Mouse (Mus musculus) adipocyte (in vitro differentiated cells): ENCODE measurements around the gene Mettl6.
A peak's percentile ranks its signal among the peaks of the same experiment; 100 is the strongest.
"Not testable (repeated sequence)": the region's sequence is repeated elsewhere in the genome, so short reads cannot be mapped to it uniquely, and the experiment has no call there.

Experiments
- DNase-seq: peaks from one replicate; pipeline ENCODE4 v3.0.0-alpha.2; 2016; ENCODE audit warnings: low spot score

The Mettl6 gene

GRCm38 (mm10) chr14:31473297-31473696 is 21.5 kb downstream of the Mettl6 start:
- DNase-seq, result no peak

- DNase-seq, result peak; percentile 81
Measured at GRCm38 (mm10) chr14:31472451-31473061, 22.3 kb downstream of the Mettl6 start.

GRCm38 (mm10) chr14:31469711-31470110 is 25.1 kb downstream of the Mettl6 start:
- DNase-seq, result no peak

- DNase-seq, result no peak
Measured at GRCm38 (mm10) chr14:31464176-31464575, 30.7 kb downstream of the Mettl6 start.

GRCm38 (mm10) chr14:31462886-31463285 is 32.0 kb downstream of the Mettl6 start:
- DNase-seq, result peak; percentile 31

GRCm38 (mm10) chr14:31462226-31462625 is 32.6 kb downstream of the Mettl6 start:
- DNase-seq, result not testable (repeated sequence)

- DNase-seq, result peak; percentile 55
Measured at GRCm38 (mm10) chr14:31458006-31458405, 36.8 kb downstream of the Mettl6 start.

- no peak for DNase-seq
Measured at GRCm38 (mm10) chr14:31456064-31456721, 38.6 kb downstream of the Mettl6 start.

- no peak for DNase-seq
Measured at GRCm38 (mm10) chr14:31454849-31455566, 39.8 kb downstream of the Mettl6 start.

- not testable (repeated sequence) for DNase-seq
Measured at GRCm38 (mm10) chr14:31453946-31454345, 40.9 kb downstream of the Mettl6 start.

- DNase-seq, result no peak
Measured at GRCm38 (mm10) chr14:31448994-31449393, 45.8 kb downstream of the Mettl6 start.

GRCm38 (mm10) chr14:31443616-31444015 is 51.2 kb downstream of the Mettl6 start:
- DNase-seq, result no peak

GRCm38 (mm10) chr14:31440725-31441124 is 54.1 kb downstream of the Mettl6 start:
- DNase-seq, result no peak

- DNase-seq, result no peak
Measured at GRCm38 (mm10) chr14:31440230-31440629, 54.6 kb downstream of the Mettl6 start.

- DNase-seq, result no peak
Measured at GRCm38 (mm10) chr14:31439279-31439678, 55.6 kb downstream of the Mettl6 start.

- DNase-seq, result no peak
Measured at GRCm38 (mm10) chr14:31437826-31438529, 56.9 kb downstream of the Mettl6 start.

- peak; percentile 86 for DNase-seq
Measured at GRCm38 (mm10) chr14:31435930-31436693, 58.7 kb downstream of the Mettl6 start, which contains the start of gene Sh3bp5. Sh3bp5 (minus strand) TSS chr14:31436078.

- peak; percentile 31 for DNase-seq
Measured at GRCm38 (mm10) chr14:31435018-31435915, 59.6 kb downstream of the Mettl6 start.

- peak; percentile 57 for DNase-seq
Measured at GRCm38 (mm10) chr14:31434426-31434825, 60.4 kb downstream of the Mettl6 start.

- DNase-seq, result peak; percentile 84
Measured at GRCm38 (mm10) chr14:31433851-31434360, 60.9 kb downstream of the Mettl6 start.
